Comparison of ENCODE assay signal across 18 mouse cellular contexts in the genomic region with DNA sequence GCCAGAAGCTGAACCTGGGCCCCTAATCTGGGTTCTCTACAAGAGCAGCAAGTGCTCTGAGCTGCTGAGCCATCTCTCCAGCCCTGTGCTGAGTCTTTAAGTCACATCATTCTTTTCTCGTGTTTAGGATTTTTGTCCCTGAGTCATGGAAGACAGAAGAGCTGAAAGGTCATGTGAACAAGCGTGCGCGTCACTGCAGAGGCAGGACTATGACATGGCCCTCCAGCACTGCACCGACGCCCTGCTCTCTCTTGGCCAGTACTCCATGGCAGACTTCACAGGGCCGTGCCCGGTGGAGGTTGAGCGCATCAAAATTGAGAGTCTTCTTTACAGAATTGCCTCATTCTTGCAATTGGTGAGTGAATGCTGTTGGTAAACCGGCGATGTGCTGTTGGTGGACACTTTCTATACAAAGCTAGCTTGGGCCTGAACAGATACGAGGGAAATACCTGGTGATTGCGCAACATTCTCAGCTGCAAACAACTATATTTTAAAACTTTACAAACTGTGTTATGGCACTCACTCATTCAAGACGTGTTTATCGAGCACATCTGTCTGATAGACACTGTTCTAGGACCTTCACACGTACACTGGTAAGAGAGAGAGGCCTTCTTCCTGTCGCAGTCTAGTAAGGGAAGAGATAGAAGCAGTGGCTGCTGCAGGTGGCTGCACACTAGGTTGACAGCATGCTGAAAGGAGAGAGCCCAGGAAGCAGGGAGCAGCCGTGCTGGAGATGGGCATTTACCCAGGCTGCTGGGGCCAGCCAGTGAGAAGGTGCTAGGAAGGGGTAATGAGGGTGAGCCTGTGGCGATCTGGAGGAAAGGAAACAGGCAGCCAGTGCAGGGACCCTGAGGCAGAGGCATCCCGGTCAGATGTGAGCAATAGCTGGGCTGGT. TPM values are rescaled to one million over a fixed set of nuclear protein-coding genes. Genes with fewer than 3 reads are reported as not detected.
DNase-seq lines count a peak whose midpoint lies in the region; ATAC-seq and TF ChIP-seq lines count a peak whose summit lies in the region.
"Had no signal": no experiment of that assay in that cellular context is flagged by ENCODE, and none has a peak within 500 bp of the region (broad histone marks: within the 10 kb centered on the region; RNA-seq: fewer than 3 reads in every experiment).

No protein-coding gene starts in this region.

- peaks cover 21% of the 10 kb centered on the region for H3K36me3 ChIP-seq in kidney, embryonic 16.5 days (ENCODE audit: insufficient read depth, low read length)
- H3K36me3 ChIP-seq in myocyte (ENCODE audit: control insufficient read depth, insufficient read depth): peaks cover under 1% of the 10 kb centered on the region
- H3K36me3 ChIP-seq in hindbrain, embryonic 16.5 days (ENCODE audit: control insufficient read depth, insufficient read depth, low read length): peaks cover 10% of the 10 kb centered on the region
- H3K36me3 ChIP-seq in hindbrain, embryonic 14.5 days (replicated peaks; ENCODE audit: control insufficient read depth, insufficient read depth): peaks cover 53% of the 10 kb centered on the region

- peaks cover 57% of the 10 kb centered on the region for H3K4me1 ChIP-seq in kidney, embryonic 16.5 days (ENCODE audit: insufficient read depth, low read length)
- H3K4me1 ChIP-seq in hindbrain, embryonic 16.5 days (ENCODE audit: control insufficient read depth, insufficient read depth, low read depth, low read length): peaks cover 3% of the 10 kb centered on the region; the same call in 1 of the 2 replicates
- no peaks in the 10 kb centered on the region for H3K4me1 ChIP-seq in hindbrain, embryonic 14.5 days (replicated peaks; ENCODE audit: control insufficient read depth, insufficient read depth, low read length)

- no peaks in the 10 kb centered on the region for H3K27me3 ChIP-seq in kidney, embryonic 16.5 days (ENCODE audit: insufficient read depth, low read length)
- H3K27me3 ChIP-seq in myocyte (ENCODE audit: control insufficient read depth, insufficient read depth, insufficient read length): no peaks in the 10 kb centered on the region
- H3K27me3 ChIP-seq in hindbrain, embryonic 16.5 days (replicated peaks; ENCODE audit: control insufficient read depth, insufficient read depth, low read length): no peaks in the 10 kb centered on the region
- H3K27me3 ChIP-seq in hindbrain, embryonic 14.5 days (ENCODE audit: control insufficient read depth, insufficient read depth, low read length): no peaks in the 10 kb centered on the region
- H3K27me3 ChIP-seq: liver, embryonic 12.5 days; lung, embryonic 15.5 days; neural tube, embryonic 12.5 days had no signal

- no peak overlapping the region for H3K9ac ChIP-seq in kidney, embryonic 16.5 days (replicated peaks; ENCODE audit: low read length)
- H3K9ac ChIP-seq in hindbrain, embryonic 16.5 days (ENCODE audit: low read depth, low read length): no peak overlapping the region
- H3K9ac ChIP-seq in hindbrain, embryonic 14.5 days: no peak overlapping the region
- H3K9ac ChIP-seq: liver, embryonic 12.5 days; lung, embryonic 15.5 days; neural tube, embryonic 12.5 days had no signal

- H3K79me2 ChIP-seq in myocyte (ENCODE audit: control insufficient read depth, insufficient read depth): no peaks in the 10 kb centered on the region

- intact Hi-C loops in heart, postnatal 36 days (cut with DNase I): loop anchor here (10.0 kb wide), 1 partner anchor 60 kb away; no protein-coding TSS in a partner anchor

- no peak for ATAC-seq in kidney, embryonic 16.5 days (ENCODE audit: low FRiP score, low TSS enrichment)
- no peak for ATAC-seq in hindbrain, embryonic 16.5 days
- ATAC-seq in hindbrain, embryonic 14.5 days (ENCODE audit: low FRiP score): no peak
- ATAC-seq: inflammation-experienced regulatory T-cells, adult 6 months; liver, embryonic 12.5 days; midbrain, embryonic 16.5 days had no signal

- no peak for TF ChIP-seq POLR2A in myocyte (IDR thresholded peaks at IDR 0.05; ENCODE audit: insufficient read length, low read depth)

- 91% methylated on average over 20 of the region's 20 CpGs for WGBS in kidney, embryonic 16.5 days
- 96% methylated on average over 20 of the region's 20 CpGs for WGBS in hindbrain, embryonic 16.5 days
- WGBS in hindbrain, embryonic 14.5 days: 97% methylated on average over 20 of the region's 20 CpGs

- H3K4me3 ChIP-seq in kidney, embryonic 16.5 days (ENCODE audit: low read length): no peak overlapping the region
- no peak overlapping the region for H3K4me3 ChIP-seq in myocyte
- H3K4me3 ChIP-seq in hindbrain, embryonic 16.5 days (ENCODE audit: low read length): no peak overlapping the region
- no peak overlapping the region for H3K4me3 ChIP-seq in hindbrain, embryonic 14.5 days (replicated peaks; ENCODE audit: low read length)
- H3K4me3 ChIP-seq: liver, embryonic 12.5 days; lung, embryonic 15.5 days; neural tube, embryonic 12.5 days had no signal

- peak overlapping the region; percentile 66 for H3K27ac ChIP-seq in kidney, embryonic 16.5 days (ENCODE audit: low read length)
- H3K27ac ChIP-seq in hindbrain, embryonic 16.5 days (ENCODE audit: low read depth, low read length): no peak overlapping the region
- no peak overlapping the region for H3K27ac ChIP-seq in hindbrain, embryonic 14.5 days
- H3K27ac ChIP-seq: liver, embryonic 12.5 days; lung, embryonic 15.5 days; neural tube, embryonic 12.5 days had no signal

- DNase-seq in heart, adult 11 months: peak; percentile 84
- DNase-seq in heart, postnatal 36 days: no peak
- DNase-seq in kidney, adult 18-20 months: no peak
- peak; percentile 50 for DNase-seq in yolk sac, embryonic 10.5 days (ENCODE audit: low spot score)
- DNase-seq in hindbrain, embryonic 14.5 days (ENCODE audit: low spot score): no peak
- DNase-seq: B cell, adult 2 months; cerebellum, adult 11-12 months; gastrocnemius, postnatal 25 days; kidney, postnatal 4 days; left cerebral cortex, postnatal 4 days had no signal

- H3K9me3 ChIP-seq in kidney, embryonic 16.5 days (ENCODE audit: low read length): no peaks in the 10 kb centered on the region
- no peaks in the 10 kb centered on the region for H3K9me3 ChIP-seq in hindbrain, embryonic 16.5 days (ENCODE audit: control insufficient read depth, low read length)
- H3K9me3 ChIP-seq in hindbrain, embryonic 14.5 days (ENCODE audit: control insufficient read depth, low read length): no peaks in the 10 kb centered on the region
- H3K9me3 ChIP-seq: liver, embryonic 12.5 days; lung, embryonic 15.5 days; neural tube, embryonic 12.5 days had no signal

- no peak overlapping the region for H3ac ChIP-seq in myocyte (ENCODE audit: control insufficient read depth, insufficient read length)

- H3K4me2 ChIP-seq in kidney, embryonic 16.5 days (replicated peaks; ENCODE audit: low read depth, low read length): no peak overlapping the region
- H3K4me2 ChIP-seq in myocyte (ENCODE audit: low read depth): no peak overlapping the region
- H3K4me2 ChIP-seq in hindbrain, embryonic 16.5 days (ENCODE audit: low read length): no peak overlapping the region
- H3K4me2 ChIP-seq in hindbrain, embryonic 14.5 days (replicated peaks): no peak overlapping the region
- H3K4me2 ChIP-seq: liver, embryonic 12.5 days; lung, embryonic 15.5 days; neural tube, embryonic 12.5 days had no signal

TF ChIP-seq in myocyte, 11 proteins besides CTCF, POLR2A, EP300 and RAD21:
- TF ChIP-seq MAX (IDR thresholded peaks at IDR 0.05; ENCODE audit: low read depth) (no peak), CEBPB (IDR thresholded peaks at IDR 0.05; ENCODE audit: insufficient read depth, poor library complexity, severe bottlenecking) (peak; percentile 71)

RNA-seq across cellular contexts. Expression of a gene that starts 27.3 kb away (rescaled TPM):
- 10 to 100 TPM; 24.4 to 27.7 TPM for total RNA-seq in heart, postnatal 36 days (2021)
- polyA plus RNA-seq in kidney, embryonic 16.5 days (2015; fragmentation: Nextera tagmentation; extraction: Ambion mirVana): 20.1 and 24.7 TPM in 2 replicates
- 5.8 TPM for polyA plus RNA-seq in myocyte (2012; fragmentation: generic; extraction: Trizol)
- polyA plus RNA-seq in hindbrain, embryonic 16.5 days (2015; fragmentation: Nextera tagmentation; extraction: Ambion mirVana): 14.2 and 16.8 TPM in 2 replicates
- polyA plus RNA-seq in hindbrain, embryonic 14.5 days (2014; fragmentation: Nextera tagmentation; extraction: Ambion mirVana): 18.4 and 18.9 TPM in 2 replicates

Comparison
In these comparisons a context has a peak if more than half of its experiments do, and no peak if none do; other contexts are left out.
1. DNase-seq: peak in heart, adult 11 months (single experiment) and yolk sac, embryonic 10.5 days (single experiment); none in heart, postnatal 36 days (0 of 2), kidney, adult 18-20 months (single experiment) and hindbrain, embryonic 14.5 days (single experiment).